Mouse (Mus musculus) spleen, postnatal 14 days (tissue): ENCODE results near the gene Gm42417.
A peak's percentile ranks its signal among the peaks of the same experiment; 100 is the strongest.

Source experiments
- DNase-seq, 2 experiments: peaks; one replicate each; pipeline ENCODE4 v3.0.0; 2021 to 2022; ENCODE audit warnings: low spot score in 2 of 2

Gene Gm42417

GRCm38 (mm10) chr1:36522210-36522609 is 17.0 kb downstream of the Gm42417 start:
- no peak for DNase-seq

- no peak for DNase-seq
Observed at GRCm38 (mm10) chr1:36519626-36520025, 19.6 kb downstream of the Gm42417 start.

GRCm38 (mm10) chr1:36518259-36518658 is 21.0 kb downstream of the Gm42417 start:
- no peak for DNase-seq

GRCm38 (mm10) chr1:36513718-36514117 is 25.5 kb downstream of the Gm42417 start:
- no peak for DNase-seq

- DNase-seq, result no peak
Observed at GRCm38 (mm10) chr1:36513310-36513709, 25.9 kb downstream of the Gm42417 start.

- no peak for DNase-seq
Observed at GRCm38 (mm10) chr1:36512966-36513280, 26.3 kb downstream of the Gm42417 start.

GRCm38 (mm10) chr1:36512089-36512965 is 26.9 kb downstream of the Gm42417 start:
- DNase-seq, result peak in 1 of 2 experiments; percentile 37

- peak; percentile 100 for DNase-seq
Observed at GRCm38 (mm10) chr1:36511289-36512021, 27.8 kb downstream of the Gm42417 start, which contains the start of gene Cnnm3. TSS of gene Cnnm3 (plus strand) at chr1:36511867.

- no peak for DNase-seq
Observed at GRCm38 (mm10) chr1:36508238-36508637, 31.0 kb downstream of the Gm42417 start.

GRCm38 (mm10) chr1:36501261-36501660 is 38.0 kb downstream of the Gm42417 start:
- peak; percentile 55 to 71 for DNase-seq

- no peak for DNase-seq
Observed at GRCm38 (mm10) chr1:36497312-36497711, 41.9 kb downstream of the Gm42417 start.

- DNase-seq, result no peak
Observed at GRCm38 (mm10) chr1:36496719-36497118, 42.5 kb downstream of the Gm42417 start.

- no peak for DNase-seq
Observed at GRCm38 (mm10) chr1:36493299-36493698, 45.9 kb downstream of the Gm42417 start.

- DNase-seq, result no peak
Observed at GRCm38 (mm10) chr1:36492416-36493139, 46.7 kb downstream of the Gm42417 start.

- no peak for DNase-seq
Observed at GRCm38 (mm10) chr1:36489661-36490060, 49.6 kb downstream of the Gm42417 start.

GRCm38 (mm10) chr1:36487111-36487510 is 52.1 kb downstream of the Gm42417 start:
- DNase-seq, result no peak

- no peak for DNase-seq
Observed at GRCm38 (mm10) chr1:36485080-36485479, 54.1 kb downstream of the Gm42417 start.

- DNase-seq, result no peak
Observed at GRCm38 (mm10) chr1:36483825-36484224, 55.4 kb downstream of the Gm42417 start.
